Mouse (Mus musculus): Measurements from ENCODE around the gene N4bp1. TPM values are rescaled to one million over a fixed set of nuclear protein-coding genes. Genes with fewer than 3 reads are reported as not detected.
A peak's percentile ranks its signal among the peaks of the same experiment; 100 is the strongest.

N4bp1 gene
- polyA plus RNA-seq (2012; rRNA removed), result 10.7 and 11.0 TPM in 2 replicates

- TF ChIP-seq CTCF (IDR thresholded peaks at IDR 0.05; ENCODE audit: extremely low read depth, insufficient read depth, insufficient read length, insufficient replicate concordance) (no peak), POLR2A (IDR thresholded peaks at IDR 0.05; ENCODE audit: low read depth, low read length) (no peak)
- DNase-seq (ENCODE audit: low read depth in 1 of 2, low spot score in 2 of 2), result peak; percentile 77 to 90
- WGBS, result 1% methylated on average over 118 of the region's 119 CpGs
- Histone ChIP-seq H3K36me3 (ENCODE audit: control insufficient read depth, insufficient read depth, low read length) (peaks cover 2% of the 10 kb centered on the region; the same call in 1 of the 2 replicates), H3K27me3 (ENCODE audit: control insufficient read depth, insufficient read depth, low read length) (no peaks in the 10 kb centered on the region), H3K4me1 (ENCODE audit: control insufficient read depth, insufficient read depth, insufficient read length) (peaks cover 8% of the 10 kb centered on the region; the same call in 1 of the 2 replicates), H3K4me3 (ENCODE audit: extremely low read depth, insufficient read depth, insufficient read length) (peak within 1 kb of the TSS; percentile 82), H3K27ac (ENCODE audit: insufficient read depth, low read length) (peak within 1 kb of the TSS; percentile 75)
Measured at GRCm38 (mm10) chr8:86884489-86885463, at the start of gene N4bp1. TSS of gene N4bp1 (minus strand) at chr8:86885258.

DNA sequence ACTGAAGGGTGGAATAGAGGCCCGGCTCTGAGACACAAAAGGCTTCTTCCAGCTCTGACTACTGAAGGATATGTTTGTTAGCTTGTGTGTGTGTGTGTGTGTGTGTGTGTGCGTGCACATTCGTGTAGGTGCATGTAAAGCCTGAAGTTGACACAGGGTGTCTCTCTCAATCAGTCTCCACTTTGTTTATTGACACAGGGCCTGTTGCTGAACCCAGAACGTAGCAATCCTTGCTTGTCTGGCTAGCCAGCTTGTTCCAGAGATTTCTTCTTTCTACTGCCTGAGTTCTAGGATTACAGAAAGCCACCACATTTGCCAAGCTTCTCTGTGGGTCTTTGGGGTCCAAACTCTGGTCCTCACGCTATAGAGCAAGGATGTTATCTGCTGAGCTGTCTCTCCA is 49.8 kb upstream of the N4bp1 start:
- TF ChIP-seq POLR2A (IDR thresholded peaks at IDR 0.05; ENCODE audit: low read depth, low read length) (no peak), CTCF (IDR thresholded peaks at IDR 0.05; ENCODE audit: extremely low read depth, insufficient read depth, insufficient read length, insufficient replicate concordance) (no peak)
- Histone ChIP-seq H3K27me3 (ENCODE audit: control insufficient read depth, insufficient read depth, low read length) (no peaks in the 10 kb centered on the region; the same call in 1 of the 2 replicates), H3K27ac (ENCODE audit: insufficient read depth, low read length) (no peak overlapping the region), H3K36me3 (ENCODE audit: control insufficient read depth, insufficient read depth, low read length) (no peaks in the 10 kb centered on the region), H3K4me1 (ENCODE audit: control insufficient read depth, insufficient read depth, insufficient read length) (no peaks in the 10 kb centered on the region), H3K4me3 (ENCODE audit: extremely low read depth, insufficient read depth, insufficient read length) (no peak overlapping the region)
- WGBS, result 82% methylated on average over 5 of the region's 5 CpGs
- no peak for DNase-seq (ENCODE audit: low read depth in 1 of 2, low spot score in 2 of 2)

DNA sequence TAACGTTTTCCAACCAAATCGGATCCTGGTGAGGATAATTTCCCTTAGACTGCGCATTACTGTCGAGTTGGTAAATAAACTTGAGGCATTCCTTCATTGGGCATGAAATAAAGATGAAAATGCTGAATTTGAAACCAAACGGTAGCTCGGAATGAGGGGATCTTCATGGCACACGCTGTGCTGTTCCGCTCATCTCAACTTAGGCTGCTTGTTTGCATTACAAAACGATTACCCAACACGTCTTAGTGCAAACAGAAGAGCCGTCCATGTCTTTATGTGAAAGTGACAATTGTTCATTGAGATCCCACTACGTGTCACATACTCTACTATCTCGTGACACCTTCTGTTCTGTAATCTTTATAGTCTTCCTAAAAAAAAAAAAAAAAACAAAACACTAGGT is 49.3 kb upstream of the N4bp1 start:
- Histone ChIP-seq H3K4me3 (ENCODE audit: extremely low read depth, insufficient read depth, insufficient read length) (no peak overlapping the region), H3K36me3 (ENCODE audit: control insufficient read depth, insufficient read depth, low read length) (no peaks in the 10 kb centered on the region), H3K4me1 (ENCODE audit: control insufficient read depth, insufficient read depth, insufficient read length) (no peaks in the 10 kb centered on the region), H3K27ac (ENCODE audit: insufficient read depth, low read length) (no peak overlapping the region), H3K27me3 (ENCODE audit: control insufficient read depth, insufficient read depth, low read length) (no peaks in the 10 kb centered on the region; the same call in 1 of the 2 replicates)
- DNase-seq (ENCODE audit: low read depth in 1 of 2, low spot score in 2 of 2), result no peak
- 81% methylated on average over 13 of the region's 13 CpGs for WGBS
- TF ChIP-seq POLR2A (IDR thresholded peaks at IDR 0.05; ENCODE audit: low read depth, low read length) (no peak), CTCF (IDR thresholded peaks at IDR 0.05; ENCODE audit: extremely low read depth, insufficient read depth, insufficient read length, insufficient replicate concordance) (no peak)

- DNase-seq (ENCODE audit: low read depth in 1 of 2, low spot score in 2 of 2), result no peak
- TF ChIP-seq POLR2A (IDR thresholded peaks at IDR 0.05; ENCODE audit: low read depth, low read length) (no peak), CTCF (IDR thresholded peaks at IDR 0.05; ENCODE audit: extremely low read depth, insufficient read depth, insufficient read length, insufficient replicate concordance) (no peak)
- Histone ChIP-seq H3K27me3 (ENCODE audit: control insufficient read depth, insufficient read depth, low read length) (no peaks in the 10 kb centered on the region; the same call in 1 of the 2 replicates), H3K36me3 (ENCODE audit: control insufficient read depth, insufficient read depth, low read length) (no peaks in the 10 kb centered on the region), H3K4me1 (ENCODE audit: control insufficient read depth, insufficient read depth, insufficient read length) (no peaks in the 10 kb centered on the region), H3K27ac (ENCODE audit: insufficient read depth, low read length) (no peak overlapping the region), H3K4me3 (ENCODE audit: extremely low read depth, insufficient read depth, insufficient read length) (no peak overlapping the region)
- WGBS, result 26% methylated on average over 9 of the region's 9 CpGs
Measured at GRCm38 (mm10) chr8:86933898-86934297, 48.8 kb upstream of the N4bp1 start.

- TF ChIP-seq POLR2A (IDR thresholded peaks at IDR 0.05; ENCODE audit: low read depth, low read length) (no peak), CTCF (IDR thresholded peaks at IDR 0.05; ENCODE audit: extremely low read depth, insufficient read depth, insufficient read length, insufficient replicate concordance) (no peak)
- Histone ChIP-seq H3K36me3 (ENCODE audit: control insufficient read depth, insufficient read depth, low read length) (no peaks in the 10 kb centered on the region), H3K27ac (ENCODE audit: insufficient read depth, low read length) (no peak overlapping the region), H3K27me3 (ENCODE audit: control insufficient read depth, insufficient read depth, low read length) (no peaks in the 10 kb centered on the region; the same call in 1 of the 2 replicates), H3K4me1 (ENCODE audit: control insufficient read depth, insufficient read depth, insufficient read length) (no peaks in the 10 kb centered on the region), H3K4me3 (ENCODE audit: extremely low read depth, insufficient read depth, insufficient read length) (no peak overlapping the region)
- 84% methylated on average over 8 of the region's 8 CpGs for WGBS
- no peak for DNase-seq (ENCODE audit: low read depth in 1 of 2, low spot score in 2 of 2)
Measured at GRCm38 (mm10) chr8:86926237-86926636, 41.2 kb upstream of the N4bp1 start.

GRCm38 (mm10) chr8:86923219-86923835 is 38.3 kb upstream of the N4bp1 start:
- Histone ChIP-seq H3K27ac (ENCODE audit: insufficient read depth, low read length) (no peak overlapping the region), H3K4me3 (ENCODE audit: extremely low read depth, insufficient read depth, insufficient read length) (no peak overlapping the region), H3K4me1 (ENCODE audit: control insufficient read depth, insufficient read depth, insufficient read length) (no peaks in the 10 kb centered on the region), H3K27me3 (ENCODE audit: control insufficient read depth, insufficient read depth, low read length) (no peaks in the 10 kb centered on the region), H3K36me3 (ENCODE audit: control insufficient read depth, insufficient read depth, low read length) (no peaks in the 10 kb centered on the region)
- DNase-seq (ENCODE audit: low read depth in 1 of 2, low spot score in 2 of 2), result no peak
- TF ChIP-seq CTCF (IDR thresholded peaks at IDR 0.05; ENCODE audit: extremely low read depth, insufficient read depth, insufficient read length, insufficient replicate concordance) (no peak), POLR2A (IDR thresholded peaks at IDR 0.05; ENCODE audit: low read depth, low read length) (no peak)
- 87% methylated on average over 5 of the region's 5 CpGs for WGBS

Measured in spleen, adult 2 months (tissue).